Mouse (Mus musculus): ENCODE measurements around the gene Gpr156.

DNA sequence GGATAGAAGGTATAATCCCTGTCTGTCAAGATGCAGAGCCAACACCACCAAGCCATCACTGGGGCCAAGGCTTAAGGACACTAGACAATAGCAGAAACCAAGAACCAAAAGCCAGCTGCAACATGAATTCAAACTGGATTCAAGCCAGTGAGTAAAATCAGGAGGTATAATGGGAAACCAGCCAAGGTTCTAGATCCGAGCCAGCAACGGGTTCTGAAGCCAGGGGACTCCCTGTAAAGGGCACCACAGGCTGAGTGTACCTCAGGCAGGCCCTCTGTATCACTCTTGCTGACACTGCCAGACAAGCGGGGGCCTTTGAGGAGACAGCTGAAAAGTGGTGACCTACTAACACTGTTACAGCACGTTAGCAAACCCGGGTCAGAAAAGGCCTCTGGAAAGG is 55.2 kb downstream of the Gpr156 start:
- TF ChIP-seq CTCF (IDR thresholded peaks at IDR 0.05) (no peak), EP300 (IDR thresholded peaks at IDR 0.05) (no peak)

Measured in lung, postnatal 0 days (tissue).